Mouse (Mus musculus) kidney, adult 2 months (tissue): ENCODE results near the gene Thra.

Source experiments
- CTCF ChIP-seq: fragments of 200-500 bp; conservative IDR thresholded peaks from 2 replicates; pipeline ENCODE4 v1.5.1; 2011; ENCODE audit warnings: low read depth, mild to moderate bottlenecking, control low read depth, low read length, moderate library complexity, mixed read lengths; ENCODE audit not compliant: insufficient read depth, insufficient read length
- POLR2A ChIP-seq: fragments of 200-500 bp; IDR thresholded peaks from one replicate; pipeline ENCODE4 v1.6.1; 2011; ENCODE audit warnings: low read depth, low read length, control low read depth

DNA sequence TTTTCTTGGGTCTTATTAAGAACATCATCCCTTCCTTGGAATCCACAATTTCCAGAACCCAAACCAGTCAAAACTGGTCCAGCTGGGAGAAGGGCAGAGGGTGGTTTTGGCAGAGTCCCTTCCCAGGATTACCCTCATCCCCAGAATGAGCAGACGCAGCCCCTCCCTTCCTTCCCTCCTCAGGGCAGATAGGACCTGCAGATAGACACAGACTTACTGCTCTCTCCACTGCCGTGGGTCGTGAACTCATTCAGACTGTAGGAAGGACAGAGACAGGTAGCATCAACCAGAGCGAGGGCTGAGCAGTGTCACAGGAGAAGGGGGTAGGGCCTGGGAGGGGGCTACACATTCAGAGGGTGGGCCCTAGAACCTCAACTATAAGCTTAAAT lies 29.4 kb upstream of the Thra start:
- TF ChIP-seq POLR2A (no peak), CTCF (no peak)
